Mouse (Mus musculus): ENCODE data around the gene Echdc3.
A peak's percentile ranks its signal among the peaks of the same experiment; 100 is the strongest.

Gene Echdc3

GRCm38 (mm10) chr2:6220141-6220805 is 7.4 kb upstream of the Echdc3 start:
- DNase-seq = peak; percentile 84

DNA sequence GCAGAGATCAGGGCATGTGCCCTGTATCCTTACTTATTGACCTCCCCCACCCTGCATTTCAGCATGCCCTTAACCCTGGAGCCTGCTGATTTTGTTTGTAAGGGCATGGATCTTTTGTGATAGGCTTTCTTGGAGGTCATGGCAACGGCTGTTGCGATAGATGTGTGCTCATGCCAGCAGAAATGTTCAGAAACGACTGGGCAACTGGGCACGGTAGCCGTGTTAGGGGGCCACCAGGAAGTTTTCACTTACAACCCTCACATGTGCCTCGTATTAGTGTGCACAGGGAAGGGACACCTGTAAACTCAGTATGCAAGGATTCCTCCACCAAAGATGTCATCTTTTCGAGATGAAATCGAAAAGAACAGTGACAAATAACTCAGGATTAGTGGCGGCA is 508 bp downstream of the Echdc3 start:
- no peak for DNase-seq

DNA sequence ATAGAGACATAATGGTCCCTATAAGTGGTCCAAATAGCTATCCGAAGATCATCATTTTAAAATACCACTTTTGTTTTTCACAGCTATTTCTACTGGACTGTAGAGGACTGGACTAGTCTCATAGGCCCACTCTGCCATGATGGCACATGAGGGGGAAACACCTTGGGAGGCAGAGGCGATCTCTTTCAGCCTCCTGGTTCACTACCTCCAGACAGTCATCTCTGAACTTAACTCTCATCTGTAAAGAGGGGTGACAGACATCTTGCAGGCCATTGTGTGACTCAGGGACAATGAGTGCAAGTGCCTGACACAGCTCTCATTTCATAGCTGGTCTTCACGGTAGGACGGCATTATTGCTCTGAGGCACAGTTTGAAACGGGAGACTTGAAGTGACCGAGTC is 2.0 kb downstream of the Echdc3 start:
- no peak for DNase-seq

DNA sequence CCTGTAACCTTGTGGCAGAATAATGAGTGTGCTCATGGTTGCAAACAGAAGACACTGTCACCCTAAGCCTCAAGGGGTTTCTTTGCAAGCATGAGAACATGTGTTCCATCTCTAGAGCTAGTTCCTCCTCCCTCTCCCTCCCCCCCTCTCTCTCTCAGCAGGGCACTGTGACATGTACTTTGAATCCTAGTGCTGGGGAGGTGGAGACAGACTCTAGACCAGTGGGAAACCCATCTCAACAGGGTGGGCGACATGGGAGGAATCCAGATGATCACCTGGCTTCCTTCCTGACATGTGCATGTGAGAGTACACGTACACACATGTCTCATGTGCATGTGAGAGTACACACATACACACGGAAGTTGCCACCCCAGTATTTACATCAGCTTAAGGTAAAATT is 3.1 kb downstream of the Echdc3 start:
- no peak for DNase-seq

DNA sequence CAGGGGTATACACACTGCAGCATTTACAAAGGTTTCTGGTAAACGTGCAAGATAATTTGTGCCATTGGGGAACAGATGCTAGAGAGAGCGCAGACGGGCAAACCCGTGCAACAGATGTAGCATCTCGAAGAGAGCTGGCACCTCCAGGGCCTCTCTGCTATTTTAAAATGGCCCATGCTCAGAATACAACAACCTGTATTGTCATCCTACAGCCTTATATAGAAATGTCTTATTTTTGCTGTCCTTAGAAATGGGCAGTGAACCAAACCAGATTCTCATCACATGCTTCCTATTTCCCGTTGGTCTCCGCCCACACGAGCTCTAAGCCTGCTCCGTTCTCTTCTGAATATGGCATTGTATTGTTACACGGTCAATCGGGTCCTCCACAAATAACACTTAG is 3.7 kb downstream of the Echdc3 start:
- no peak for DNase-seq

DNA sequence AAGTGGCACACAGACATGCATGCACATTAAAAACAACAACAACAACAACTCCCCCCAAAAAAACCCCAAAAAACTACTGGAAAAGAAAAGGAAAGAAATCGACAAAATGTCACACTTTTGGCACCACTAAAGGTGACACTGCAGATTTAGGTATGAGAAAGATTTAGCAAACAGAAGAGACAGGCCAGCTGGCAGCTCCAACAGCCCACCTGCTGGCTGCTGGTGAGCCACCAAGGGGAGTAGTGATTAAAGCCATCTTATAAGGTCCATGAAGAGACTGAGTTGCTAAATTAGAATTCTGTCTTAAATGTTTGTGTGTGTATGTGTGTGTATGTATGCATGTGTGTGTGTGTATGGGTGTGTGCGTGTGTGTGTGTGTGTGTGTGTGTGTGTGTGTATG is 5.1 kb downstream of the Echdc3 start:
- no peak for DNase-seq

DNA sequence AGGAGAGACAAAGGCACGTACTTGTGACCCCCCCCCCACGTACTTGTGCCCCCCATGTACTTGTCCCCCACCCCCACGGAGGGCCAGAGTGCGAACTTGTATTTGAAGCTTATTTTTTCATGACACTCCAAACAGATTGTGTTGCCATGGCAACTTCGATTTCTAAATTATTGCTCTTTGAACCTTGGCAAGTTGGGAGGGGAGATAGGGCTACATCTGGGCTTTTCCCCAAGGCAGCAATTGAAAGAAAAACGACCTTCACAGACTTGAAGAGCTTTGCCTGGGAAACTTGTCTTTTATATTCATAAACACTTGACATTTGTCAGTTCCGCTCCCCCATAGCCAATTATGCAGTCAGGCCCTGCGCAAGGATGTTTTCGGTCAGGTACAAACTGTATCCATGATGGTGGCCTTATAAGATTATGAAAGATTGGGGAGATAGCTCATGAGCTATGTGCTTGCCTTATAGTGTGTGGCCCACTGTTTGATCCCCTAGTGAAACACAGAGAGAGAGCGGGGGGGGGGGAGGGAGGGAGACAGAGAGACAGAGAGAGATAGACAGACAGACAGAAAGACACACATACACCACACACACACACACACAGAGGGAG is 16.4 kb downstream of the Echdc3 start:
- DNase-seq = no peak

- DNase-seq = no peak
These were observed 17.2 kb downstream of the Echdc3 start for GRCm38 (mm10) chr2:6195468-6196239.

- DNase-seq = no peak
These were observed 18.3 kb downstream of the Echdc3 start for GRCm38 (mm10) chr2:6194497-6194896.

GRCm38 (mm10) chr2:6193591-6193973 is 19.3 kb downstream of the Echdc3 start:
- DNase-seq = peak; percentile 50

- peak; percentile 77 for DNase-seq
These were observed 19.8 kb downstream of the Echdc3 start for GRCm38 (mm10) chr2:6192820-6193590.

DNA sequence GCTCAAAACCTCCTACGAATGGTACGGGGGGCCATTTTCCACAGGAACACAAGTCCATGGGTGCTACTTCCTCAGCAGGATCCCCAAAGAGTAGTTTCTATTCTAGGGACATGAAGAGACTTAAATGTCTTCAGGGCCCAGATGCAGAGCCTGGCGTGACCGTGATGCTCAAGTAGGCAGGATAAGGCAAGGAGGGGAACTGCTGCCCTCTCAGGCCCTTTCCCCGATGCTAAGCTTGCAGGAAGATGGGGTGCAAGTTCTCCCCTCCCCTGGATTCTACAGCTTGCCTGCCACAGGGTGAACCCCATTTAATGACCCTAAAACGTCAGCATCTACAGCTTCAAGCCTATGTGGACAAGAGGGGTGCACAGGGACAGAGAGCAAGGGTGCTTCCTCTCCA is 22.8 kb downstream of the Echdc3 start:
- no peak for DNase-seq

- DNase-seq = no peak
These were observed 23.2 kb downstream of the Echdc3 start for GRCm38 (mm10) chr2:6189675-6189998.

GRCm38 (mm10) chr2:6188891-6189674 is 23.8 kb downstream of the Echdc3 start:
- no peak for DNase-seq

GRCm38 (mm10) chr2:6187418-6187817 is 25.4 kb downstream of the Echdc3 start:
- DNase-seq = no peak

DNA sequence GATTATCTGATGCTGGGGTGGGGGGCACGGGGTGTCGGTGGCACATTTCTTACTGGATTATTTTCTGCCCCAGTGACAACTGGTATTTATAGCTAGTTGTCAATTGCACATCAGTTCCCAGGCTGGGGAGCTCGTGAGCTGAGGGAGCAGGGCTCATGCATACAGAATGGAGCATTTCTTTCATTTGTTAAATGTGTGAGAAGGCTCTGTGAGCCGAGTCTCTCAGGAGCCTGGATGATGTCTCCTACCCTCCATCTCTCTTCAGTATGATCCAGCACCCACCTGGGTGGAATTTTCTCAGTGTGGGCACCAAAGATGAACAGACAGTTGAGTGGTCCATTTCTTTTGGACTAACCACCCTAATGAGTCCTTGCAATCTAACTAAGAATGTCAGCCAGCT is 25.9 kb downstream of the Echdc3 start:
- DNase-seq = no peak

- DNase-seq = no peak
These were observed 33.1 kb downstream of the Echdc3 start for GRCm38 (mm10) chr2:6179749-6180117.

GRCm38 (mm10) chr2:6178901-6179748 is 33.7 kb downstream of the Echdc3 start:
- no peak for DNase-seq

DNA sequence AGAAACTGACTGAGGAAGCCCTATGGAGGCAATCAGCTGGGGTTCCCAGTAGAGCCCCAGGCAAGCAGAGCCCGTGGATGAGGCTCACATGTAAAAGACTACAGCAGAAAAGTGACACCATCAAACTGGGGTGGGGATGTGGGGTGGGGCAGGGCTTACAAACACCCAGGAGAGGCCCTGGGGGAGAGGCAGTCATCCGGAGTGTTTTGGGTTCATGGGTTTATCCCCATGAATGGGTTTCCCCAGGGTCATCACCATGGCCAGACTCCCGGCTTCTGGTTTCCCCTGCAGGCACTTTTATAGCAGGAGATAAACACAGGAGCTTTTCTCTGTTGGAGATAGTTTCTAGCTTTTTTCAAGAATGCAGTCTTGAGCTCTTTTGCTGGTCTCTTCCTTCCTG is 39.8 kb downstream of the Echdc3 start:
- DNase-seq = no peak

GRCm38 (mm10) chr2:6168560-6168959 is 44.3 kb downstream of the Echdc3 start:
- DNase-seq = no peak

DNA sequence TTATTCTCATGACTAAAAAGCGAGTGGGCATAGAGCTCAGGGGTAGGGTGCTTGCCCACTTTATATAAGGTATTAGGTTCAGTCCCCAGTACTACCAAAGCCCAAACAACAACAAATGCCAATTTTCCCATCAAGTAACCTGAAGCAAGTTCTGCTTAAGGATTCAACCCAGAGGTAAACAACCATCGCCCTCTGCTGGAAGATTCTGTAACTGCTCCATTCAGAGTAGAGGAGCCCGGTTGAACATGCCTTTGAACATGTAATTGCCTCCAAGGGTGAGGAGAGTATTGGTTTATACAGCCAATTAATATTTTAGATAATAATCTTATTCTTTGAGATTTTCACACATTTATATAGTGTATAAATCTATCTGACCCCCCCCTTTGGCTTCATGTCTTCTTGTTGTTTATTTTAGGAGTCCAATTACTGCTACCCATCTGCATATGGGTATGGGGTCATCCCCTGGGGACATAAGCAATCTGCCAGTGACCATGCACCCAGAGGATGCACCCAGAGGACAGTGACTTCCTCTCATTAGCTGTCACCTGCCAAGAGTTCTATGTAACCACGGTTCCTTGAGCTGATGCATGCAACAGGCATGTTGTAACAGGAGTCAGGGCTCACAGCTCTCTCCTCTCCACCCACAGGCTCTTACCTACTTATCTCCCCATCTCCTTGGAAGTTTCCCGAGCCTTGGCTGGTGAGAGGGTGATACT is 44.8 kb downstream of the Echdc3 start:
- peak; percentile 84 for DNase-seq
